Mouse (Mus musculus) ZHBTc4 (cell line): ENCODE measurements around the gene Ntn4.

Experiments
- DNase-seq: peaks from one replicate; pipeline ENCODE4 v3.0.0-alpha.2; 2011; ENCODE audit warnings: low read depth, low spot score

Gene Ntn4

GRCm38 (mm10) chr10:93783216-93784013 lies 142.9 kb downstream of the Ntn4 start:
- no peak for DNase-seq
